ENCODE assay signal across 20 mouse cellular contexts in the genomic region with DNA sequence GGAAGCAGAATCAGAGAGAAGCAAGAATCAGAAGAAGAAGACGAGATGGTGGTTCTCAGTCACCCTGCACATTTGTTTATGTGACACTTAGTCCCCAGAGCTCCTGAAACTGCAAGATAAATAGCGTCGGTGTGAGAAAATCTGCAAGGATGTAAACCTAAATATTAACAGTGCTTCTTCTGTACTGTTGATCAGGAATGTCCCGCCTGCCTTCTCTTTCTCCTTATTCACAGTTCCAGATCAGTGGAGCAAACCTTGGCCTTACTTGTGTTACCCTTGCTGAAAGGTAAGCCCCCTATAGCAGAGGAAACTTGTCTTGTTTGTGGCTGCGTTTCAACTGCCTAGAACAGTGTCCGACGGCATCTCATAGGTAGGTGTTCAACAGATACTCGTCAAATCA. TPM values are rescaled to one million over a fixed set of nuclear protein-coding genes. Genes with fewer than 3 reads are reported as not detected.
DNase-seq lines count a peak whose midpoint lies in the region; ATAC-seq lines count a peak whose summit lies in the region.
"Had no signal": no experiment of that assay in that cellular context is flagged by ENCODE, and none has a peak within 500 bp of the region (broad histone marks: within the 10 kb centered on the region; RNA-seq: fewer than 3 reads in every experiment).

No protein-coding gene starts in this region.

- peak; percentile 26; the same call in 1 of the 2 replicates for ATAC-seq in kidney, embryonic 15.5 days (replicated peaks; ENCODE audit: low FRiP score)
- ATAC-seq in monocyte, adult 5-6 weeks (replicated peaks; ENCODE audit: insufficient number of reproducible peaks, low FRiP score, low TSS enrichment, poor library complexity, severe bottlenecking) = no peak
- ATAC-seq: CD4-positive, CD25-positive, alpha-beta regulatory T cell, adult 4 months; forebrain, postnatal 0 days had no signal

- no peak overlapping the region for H3K9ac ChIP-seq in kidney, embryonic 15.5 days
- H3K9ac ChIP-seq: embryonic facial prominence, embryonic 12.5 days; embryonic facial prominence, embryonic 15.5 days; forebrain, postnatal 0 days; hindbrain, embryonic 12.5 days had no signal

- 53% methylated on average over 8 of the region's 8 CpGs for WGBS in kidney, embryonic 15.5 days

- peak overlapping the region; percentile 37; the same call in 1 of the 2 replicates for H3K27ac ChIP-seq in kidney, embryonic 15.5 days
- H3K27ac ChIP-seq: embryonic facial prominence, embryonic 12.5 days; embryonic facial prominence, embryonic 15.5 days; gastrocnemius, adult 2 months had no signal

- H3K27me3 ChIP-seq in kidney, embryonic 15.5 days = no peaks in the 10 kb centered on the region
- H3K27me3 ChIP-seq: embryonic facial prominence, embryonic 12.5 days; embryonic facial prominence, embryonic 15.5 days; hindbrain, embryonic 12.5 days had no signal

- H3K36me3 ChIP-seq in kidney, embryonic 15.5 days = no peaks in the 10 kb centered on the region
- H3K36me3 ChIP-seq: embryonic facial prominence, embryonic 12.5 days; embryonic facial prominence, embryonic 15.5 days; hindbrain, embryonic 12.5 days had no signal

- peaks cover 26% of the 10 kb centered on the region for H3K4me1 ChIP-seq in kidney, embryonic 15.5 days
- H3K4me1 ChIP-seq: embryonic facial prominence, embryonic 12.5 days; embryonic facial prominence, embryonic 15.5 days had no signal

- no peaks in the 10 kb centered on the region for H3K9me3 ChIP-seq in kidney, embryonic 15.5 days (replicated peaks)
- H3K9me3 ChIP-seq: embryonic facial prominence, embryonic 12.5 days; embryonic facial prominence, embryonic 15.5 days; hindbrain, embryonic 12.5 days had no signal

- DNase-seq in kidney, postnatal 10 days = no peak
- peak; percentile 45 for DNase-seq in kidney, postnatal 14 days
- DNase-seq in kidney, adult 8-10 months = no peak
- peak; percentile 13 to 58 for DNase-seq in kidney, postnatal 36 days
- DNase-seq: adrenal gland, adult 2 months; adrenal gland, postnatal 14 days; cerebellum, adult 11 months; cerebellum, adult 2 months; cerebellum, adult 9-11 months; cerebellum, postnatal 25 days; forebrain, postnatal 0 days; gastrocnemius, adult 2 months; gastrocnemius, postnatal 14 days had no signal

- H3K4me3 ChIP-seq in kidney, embryonic 15.5 days (replicated peaks) = no peak overlapping the region
- H3K4me3 ChIP-seq: embryonic facial prominence, embryonic 12.5 days; embryonic facial prominence, embryonic 15.5 days; gastrocnemius, adult 2 months; hindbrain, embryonic 12.5 days had no signal

- H3K4me2 ChIP-seq in kidney, embryonic 15.5 days = no peak overlapping the region
- H3K4me2 ChIP-seq: embryonic facial prominence, embryonic 12.5 days; embryonic facial prominence, embryonic 15.5 days; heart, embryonic 11.5 days; hindbrain, embryonic 12.5 days had no signal

RNA-seq across cellular contexts. Expression of a gene that starts 23.3 kb away (rescaled TPM):
- 57.1 and 74.5 TPM in 2 replicates for polyA plus RNA-seq in kidney, embryonic 15.5 days (2015; fragmentation: Nextera tagmentation; extraction: Ambion mirVana)
- total RNA-seq in monocyte, adult 5-6 weeks (2017) = 8.2 to 43.3 TPM (median 18.0 TPM) in 3 replicates

Comparison
In these comparisons a context has a peak if more than half of its experiments do, and no peak if none do; other contexts are left out.
1. DNase-seq: peak in kidney, postnatal 14 days (single experiment) and kidney, postnatal 36 days (2 of 2); none in kidney, postnatal 10 days (single experiment) and kidney, adult 8-10 months (0 of 2).